Mouse (Mus musculus) MEL (cell line): Measurements from ENCODE around the gene A730049H05Rik.

Experiments used
- CHD2 ChIP-seq: IDR thresholded peaks from 2 replicates; pipeline ENCODE4 v1.6.1; 2011; ENCODE audit warnings: low read length, improper control_type of control experiment
- CTCF ChIP-seq, 3 experiments: IDR thresholded peaks in 2 of 3; conservative IDR thresholded peaks in 1 of 3; 2 replicates each; pipeline ENCODE4 v1.5.1; 2011 to 2012; ENCODE audit warnings: low read length in 3 of 3, low read depth in 2 of 3, mild to moderate bottlenecking in 2 of 3, improper control_type of control experiment in 1 of 3, inconsistent platforms in 1 of 3, mixed read lengths in 1 of 3, moderate library complexity in 1 of 3; ENCODE audit not compliant: control insufficient read depth in 1 of 3, insufficient read depth in 1 of 3, poor library complexity in 1 of 3, severe bottlenecking in 1 of 3
- ELF1 ChIP-seq: IDR thresholded peaks from 2 replicates; pipeline ENCODE4 v1.6.1; 2014; ENCODE audit warnings: low read depth, mild to moderate bottlenecking, inconsistent platforms, low read length, improper control_type of control experiment, moderate library complexity
- EP300 ChIP-seq, 2 experiments: IDR thresholded peaks; 2 replicates each; pipeline ENCODE4 v1.6.1; 2011; ENCODE audit warnings: improper control_type of control experiment in 2 of 2, low read length in 2 of 2, low read depth in 1 of 2, mild to moderate bottlenecking in 1 of 2
- GATA1 ChIP-seq: IDR thresholded peaks from 2 replicates; pipeline ENCODE4 v1.6.1; 2011; ENCODE audit warnings: low read depth, low read length, improper control_type of control experiment
- MAX ChIP-seq: IDR thresholded peaks from 2 replicates; pipeline ENCODE4 v1.6.1; 2011; ENCODE audit warnings: low read length, improper control_type of control experiment
- POLR2A ChIP-seq, 2 experiments: IDR thresholded peaks; 2 replicates each; pipeline ENCODE4 v1.6.1; 2011 to 2012; ENCODE audit warnings: low read length in 2 of 2, mild to moderate bottlenecking in 2 of 2, control low read depth in 1 of 2, improper control_type of control experiment in 1 of 2, low read depth in 1 of 2, moderate library complexity in 1 of 2; ENCODE audit not compliant: control insufficient read depth in 1 of 2, insufficient read depth in 1 of 2, poor library complexity in 1 of 2
- POLR2AphosphoS2 ChIP-seq: IDR thresholded peaks from 2 replicates; pipeline ENCODE4 v1.6.1; 2011; ENCODE audit warnings: low read length, improper control_type of control experiment
- SMC3 ChIP-seq: IDR thresholded peaks from 2 replicates; pipeline ENCODE4 v1.6.1; 2011; ENCODE audit warnings: low read depth, low read length, improper control_type of control experiment
- TAL1 ChIP-seq: IDR thresholded peaks from 2 replicates; pipeline ENCODE4 v1.6.1; 2012; ENCODE audit warnings: mild to moderate bottlenecking, inconsistent platforms, low read length, moderate library complexity, mixed read lengths
- UBTF ChIP-seq: IDR thresholded peaks from 2 replicates; pipeline ENCODE4 v1.6.1; 2012; ENCODE audit warnings: low read depth, mild to moderate bottlenecking, inconsistent platforms, low read length, improper control_type of control experiment, moderate library complexity, borderline replicate concordance; ENCODE audit not compliant: insufficient read depth

DNA sequence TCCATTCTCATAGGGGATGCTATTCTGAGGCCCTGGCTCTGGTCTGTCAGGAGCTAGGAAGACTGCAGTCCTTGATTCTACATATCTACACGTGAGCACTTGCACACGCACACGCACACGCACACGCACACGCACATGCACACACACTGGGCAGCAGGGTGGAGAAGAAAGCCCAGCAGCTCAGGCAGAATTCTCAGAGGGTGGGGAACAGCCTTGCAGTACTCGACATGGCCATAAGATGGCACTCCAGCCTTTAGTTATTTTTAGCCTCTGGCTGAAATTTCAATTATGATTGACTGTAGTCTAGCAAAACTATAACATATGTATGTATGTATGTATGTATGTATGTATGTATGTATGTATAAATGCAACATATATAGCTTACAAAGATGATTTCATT is 31.5 kb upstream of the A730049H05Rik start:
- TF ChIP-seq MAX, result no peak
- no peak for TF ChIP-seq EP300 (IDR thresholded peaks at IDR 0.05; ENCODE audit: low read depth in 1 of 2, low read length in 2 of 2)
- no peak for TF ChIP-seq UBTF
- peak; percentile 50 to 52 (median 51) for TF ChIP-seq CTCF (IDR thresholded peaks at IDR 0.05 in 2 of 3, conservative IDR thresholded peaks at IDR 0.05 in 1 of 3; ENCODE audit: control insufficient read depth in 1 of 3, insufficient read depth in 1 of 3, low read depth in 2 of 3, low read length in 3 of 3, poor library complexity in 1 of 3, severe bottlenecking in 1 of 3)
- TF ChIP-seq TAL1, result no peak
- no peak for TF ChIP-seq GATA1
- no peak for TF ChIP-seq POLR2A (IDR thresholded peaks at IDR 0.05; ENCODE audit: control insufficient read depth in 1 of 2, insufficient read depth in 1 of 2, low read depth in 1 of 2, low read length in 2 of 2, poor library complexity in 1 of 2)
- no peak for TF ChIP-seq POLR2AphosphoS2
- TF ChIP-seq SMC3, result peak; percentile 36
- TF ChIP-seq ELF1, result no peak
- TF ChIP-seq CHD2, result no peak
